Mouse (Mus musculus) MEL (cell line): ENCODE results near the gene Frmd6. TPM values are rescaled to one million over a fixed set of nuclear protein-coding genes. Genes with fewer than 3 reads are reported as not detected.

Experiments used
- DNase-seq: peaks from one replicate; pipeline ENCODE4 v3.0.0; 2011; ENCODE audit warnings: low read depth, low spot score
- H3K27ac ChIP-seq: 2 replicates; pipeline ENCODE4 v1.5.1; 2012; ENCODE audit warnings: low read depth, mild to moderate bottlenecking, control low read depth, low read length, moderate library complexity; ENCODE audit not compliant: control insufficient read depth
- H3K27me3 ChIP-seq, 2 experiments: fragments of 150-350 bp in 1 of 2; sonication (generic) in 1 of 2; 2 replicates each; pipeline ENCODE4 v1.6.1; 2012; ENCODE audit warnings: low read length in 2 of 2, mild to moderate bottlenecking in 2 of 2, improper control_type of control experiment in 1 of 2, moderate library complexity in 1 of 2; ENCODE audit not compliant: insufficient read depth in 2 of 2, control insufficient read depth in 1 of 2
- H3K36me3 ChIP-seq, 2 experiments: 2 replicates each; pipeline ENCODE4 v1.6.1; 2012 to 2014; ENCODE audit warnings: low read length in 2 of 2, improper control_type of control experiment in 1 of 2, inconsistent platforms in 1 of 2, mild to moderate bottlenecking in 1 of 2; ENCODE audit not compliant: insufficient read depth in 2 of 2, control insufficient read depth in 1 of 2
- H3K4me1 ChIP-seq, 2 experiments: fragments of 150-350 bp in 1 of 2; sonication (generic) in 1 of 2; 2 replicates each; pipeline ENCODE4 v1.6.1; 2012; ENCODE audit warnings: low read length in 2 of 2, improper control_type of control experiment in 1 of 2, mild to moderate bottlenecking in 1 of 2; ENCODE audit not compliant: insufficient read depth in 2 of 2, control insufficient read depth in 1 of 2
- H3K4me3 ChIP-seq, 2 experiments: fragments of 150-350 bp in 1 of 2; sonication (generic) in 1 of 2; 2 replicates each; pipeline ENCODE4 v1.5.1; 2012; ENCODE audit warnings: low read depth in 2 of 2, low read length in 2 of 2, mild to moderate bottlenecking in 2 of 2, moderate library complexity in 2 of 2, control low read depth in 1 of 2, improper control_type of control experiment in 1 of 2; ENCODE audit not compliant: control insufficient read depth in 1 of 2, insufficient read depth in 1 of 2
- H3K79me2 ChIP-seq: 2 replicates; pipeline ENCODE4 v1.6.1; 2012; ENCODE audit warnings: mild to moderate bottlenecking, low read length, moderate library complexity; ENCODE audit not compliant: control insufficient read depth, poor library complexity, insufficient read depth
- H3K9ac ChIP-seq: 2 replicates; pipeline ENCODE4 v1.6.1; 2012; ENCODE audit warnings: low read depth, mild to moderate bottlenecking, control low read depth, low read length, moderate library complexity; ENCODE audit not compliant: control insufficient read depth, poor library complexity, severe bottlenecking
- H3K9me3 ChIP-seq: fragments of 150-350 bp; sonication (generic); replicated peaks from 2 replicates; pipeline ENCODE4 v1.6.1; 2012; ENCODE audit warnings: mild to moderate bottlenecking, low read length, improper control_type of control experiment, moderate library complexity; ENCODE audit not compliant: insufficient read depth
- EP300 ChIP-seq, 2 experiments: IDR thresholded peaks; 2 replicates each; pipeline ENCODE4 v1.6.1; 2011; ENCODE audit warnings: improper control_type of control experiment in 2 of 2, low read length in 2 of 2, low read depth in 1 of 2, mild to moderate bottlenecking in 1 of 2
- GATA1 ChIP-seq: IDR thresholded peaks from 2 replicates; pipeline ENCODE4 v1.6.1; 2011; ENCODE audit warnings: low read depth, low read length, improper control_type of control experiment
- KAT2A ChIP-seq: conservative IDR thresholded peaks from 2 replicates; pipeline ENCODE4 v1.6.1; 2012; ENCODE audit warnings: low read depth, low read length, improper control_type of control experiment, inconsistent platforms
- MEF2A ChIP-seq: IDR thresholded peaks from 2 replicates; pipeline ENCODE4 v1.6.1; 2014; ENCODE audit warnings: low read depth, mild to moderate bottlenecking, inconsistent platforms, low read length, improper control_type of control experiment; ENCODE audit not compliant: poor library complexity, insufficient replicate concordance, severe bottlenecking; ENCODE audit errors: extremely low read depth
- MYC ChIP-seq: IDR thresholded peaks from 2 replicates; pipeline ENCODE4 v1.6.1; 2011; ENCODE audit warnings: low read depth, mild to moderate bottlenecking, low read length, improper control_type of control experiment, moderate library complexity
- NRF1 ChIP-seq: IDR thresholded peaks from 2 replicates; pipeline ENCODE4 v1.6.1; 2014; ENCODE audit warnings: low read depth, mild to moderate bottlenecking, inconsistent platforms, low read length, improper control_type of control experiment, moderate library complexity; ENCODE audit not compliant: poor library complexity, insufficient read depth, severe bottlenecking
- RCOR1 ChIP-seq: IDR thresholded peaks from 2 replicates; pipeline ENCODE4 v1.6.1; 2012; ENCODE audit warnings: low read depth, mild to moderate bottlenecking, inconsistent platforms, low read length, improper control_type of control experiment
- TAL1 ChIP-seq: IDR thresholded peaks from 2 replicates; pipeline ENCODE4 v1.6.1; 2012; ENCODE audit warnings: mild to moderate bottlenecking, inconsistent platforms, low read length, moderate library complexity, mixed read lengths
- USF1 ChIP-seq: IDR thresholded peaks from 2 replicates; pipeline ENCODE4 v1.6.1; 2014; ENCODE audit warnings: low read depth, mild to moderate bottlenecking, inconsistent platforms, low read length, improper control_type of control experiment, moderate library complexity
- USF2 ChIP-seq, 2 experiments: IDR thresholded peaks; 2 replicates each; pipeline ENCODE4 v1.6.1; 2011 to 2012; ENCODE audit warnings: improper control_type of control experiment in 2 of 2, low read length in 2 of 2, borderline replicate concordance in 1 of 2, inconsistent platforms in 1 of 2, low read depth in 1 of 2, mild to moderate bottlenecking in 1 of 2; ENCODE audit not compliant: insufficient read depth in 1 of 2
- ZC3H11A ChIP-seq: IDR thresholded peaks from 2 replicates; pipeline ENCODE4 v1.6.1; 2012; ENCODE audit warnings: low read depth, mild to moderate bottlenecking, inconsistent platforms, low read length, improper control_type of control experiment
- ZNF384 ChIP-seq: IDR thresholded peaks from 2 replicates; pipeline ENCODE4 v1.6.1; 2012; ENCODE audit warnings: low read depth, mild to moderate bottlenecking, inconsistent platforms, low read length, improper control_type of control experiment
- polyA plus RNA-seq, 2 experiments: library from polyadenylated mRNA; stranded (reverse) in 1 of 2; unstranded in 1 of 2; fragments of >175 nt in 1 of 2; fragments of >200 nt in 1 of 2; gene quantifications; 2 replicates each; pipeline versions ENCODE4 v1.2.1 to v1.2.4; 2012; ENCODE audit warnings: low replicate concordance in 2 of 2, low read depth in 1 of 2; ENCODE audit not compliant: insufficient read length in 2 of 2, insufficient read depth in 1 of 2, missing spikeins in 1 of 2
- total RNA-seq: library from RNA; depleted of rRNA; stranded (reverse); fragments of 300-350 nt; gene quantifications from 2 replicates; pipeline ENCODE4 v1.2.3, GENCODE M21; 2012; rRNA removed

Gene Frmd6
- total and polyA plus RNA-seq, 3 experiments = 3.7 to 5.0 TPM; not detected in 1

GRCm38 (mm10) chr12:70944181-70944580 is 118.9 kb downstream of the Frmd6 start:
- H3K9me3 ChIP-seq = no peaks in the 10 kb centered on the region
- H3K36me3 ChIP-seq = peaks cover 2 to 14% of the 10 kb centered on the region in 2 experiments; a peak in 2 of 4 replicates
- DNase-seq = no peak
- no peak overlapping the region for H3K27ac ChIP-seq
- H3K4me1 ChIP-seq = no peaks in the 10 kb centered on the region
- no peaks in the 10 kb centered on the region for H3K27me3 ChIP-seq
- TF ChIP-seq EP300 (IDR thresholded peaks at IDR 0.05; ENCODE audit: low read depth in 1 of 2, low read length in 2 of 2) = no peak
- TF ChIP-seq NRF1 = no peak
- no peak for TF ChIP-seq MYC
- TF ChIP-seq GATA1 = no peak
- no peak for TF ChIP-seq ZNF384
- TF ChIP-seq RCOR1 = no peak
- TF ChIP-seq KAT2A = no peak
- no peak for TF ChIP-seq TAL1
- no peak for TF ChIP-seq MEF2A
- TF ChIP-seq ZC3H11A = no peak
- TF ChIP-seq USF1 = no peak
- TF ChIP-seq, all 39 proteins: peak for 0
- no peak overlapping the region for H3K9ac ChIP-seq
- H3K79me2 ChIP-seq = no peaks in the 10 kb centered on the region
- no peak overlapping the region for H3K4me3 ChIP-seq

- Histone ChIP-seq H3K9ac (no peak overlapping the region), H3K36me3 (peaks cover 0 to 14% of the 10 kb centered on the region in 2 experiments; a peak in 2 of 4 replicates), H3K9me3 (no peaks in the 10 kb centered on the region)
These were observed 121.4 kb downstream of the Frmd6 start for GRCm38 (mm10) chr12:70946585-70947256.

More at GRCm38 (mm10) chr12:70946585-70947256, 121.4 kb downstream of the Frmd6 start:
- no peaks in the 10 kb centered on the region for H3K27me3 ChIP-seq
- DNase-seq = no peak
- no peak for TF ChIP-seq USF2 (IDR thresholded peaks at IDR 0.05; ENCODE audit: borderline replicate concordance in 1 of 2, insufficient read depth in 1 of 2, low read depth in 1 of 2, low read length in 2 of 2)
- TF ChIP-seq, all 39 proteins: peak for 0
- Histone ChIP-seq H3K79me2 (no peaks in the 10 kb centered on the region), H3K4me1 (no peaks in the 10 kb centered on the region), H3K27ac (no peak overlapping the region), H3K4me3 (no peak overlapping the region)

Other genes with a start within 250 kb of the Frmd6 start
- 78.7 and 87.9 TPM in 2 replicates for gene Actr10, start 112.3 kb downstream of the Frmd6 start, total RNA-seq
- gene Actr10, start 112.3 kb downstream of the Frmd6 start, polyA plus RNA-seq = 100 to 1,000 TPM in 1 of 2 experiments, not detected in 1; 109 TPM
- gene Psma3, start 149.1 kb downstream of the Frmd6 start, total RNA-seq = 304 and 348 TPM in 2 replicates
- gene Psma3, start 149.1 kb downstream of the Frmd6 start, polyA plus RNA-seq = 100 to 1,000 TPM in 1 of 2 experiments, not detected in 1; 295 TPM
- gene Arid4a, start 190.5 kb downstream of the Frmd6 start, total RNA-seq = 6.7 and 7.2 TPM in 2 replicates
- 10 to 100 TPM in 1 of 2 experiments, not detected in 1; 13.0 TPM for gene Arid4a, start 190.5 kb downstream of the Frmd6 start, polyA plus RNA-seq